Mouse (Mus musculus) CD4-positive, CD25-positive, alpha-beta regulatory T cell, adult 9 weeks (primary cell): ENCODE measurements around the gene Ddah2. TPM values are rescaled to one million over a fixed set of nuclear protein-coding genes. Genes with fewer than 3 reads are reported as not detected.

Experiments
- polyA plus RNA-seq: library from polyadenylated mRNA; unstranded; fragments of 100-300 nt; shearing (Covaris generic); gene quantifications from one replicate; pipeline ENCODE4 v1.2.1, GENCODE M21; 2017

The Ddah2 gene
- polyA plus RNA-seq = 3.6 TPM

DNA sequence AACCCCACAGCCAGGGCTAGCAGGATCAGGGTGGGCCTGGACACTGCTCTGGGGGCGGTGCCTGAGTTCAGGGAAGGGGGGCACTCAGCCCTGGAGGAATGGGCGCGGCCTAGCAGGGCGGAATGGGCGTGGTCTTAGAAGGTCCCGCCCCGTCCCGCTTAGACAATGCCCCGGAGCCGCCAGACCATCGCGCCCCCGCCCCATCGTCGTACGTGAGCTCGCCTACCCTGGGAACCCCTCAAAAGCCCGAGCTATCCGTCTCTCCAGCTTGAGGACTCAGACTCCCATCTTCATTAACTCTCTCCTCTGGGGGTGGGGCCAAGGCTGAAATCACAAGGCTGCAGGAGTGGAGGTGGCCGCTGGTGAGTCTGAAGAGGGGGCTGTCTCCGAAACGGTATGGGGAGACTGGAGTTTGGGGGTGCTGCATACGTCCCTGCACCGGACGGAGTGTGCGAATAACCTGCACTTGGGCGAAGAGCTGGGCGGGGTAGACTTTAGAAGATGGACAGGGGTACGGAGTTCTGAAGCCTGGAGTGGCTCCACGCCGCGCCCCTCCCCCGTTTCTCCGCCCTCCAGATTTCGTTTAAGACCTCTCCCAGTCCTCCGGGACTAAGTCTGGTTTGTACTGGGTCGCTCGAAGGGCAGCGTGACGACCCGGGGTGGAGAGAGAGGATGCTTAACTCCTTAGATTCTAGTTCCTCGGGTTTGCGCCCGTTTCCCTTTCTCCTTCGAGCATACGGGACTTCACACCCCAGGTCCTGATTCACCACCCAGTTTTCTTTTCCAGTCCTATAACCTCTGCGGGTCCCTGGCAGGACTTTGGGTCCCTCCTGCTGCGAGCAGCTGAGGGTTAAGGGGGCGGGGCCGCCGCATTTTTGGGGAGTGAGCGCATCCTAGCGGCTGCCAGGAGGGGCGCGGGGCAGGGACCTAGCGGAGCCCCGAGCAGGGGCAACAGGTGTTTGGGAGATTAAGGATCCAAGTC, at the start of gene Ddah2:
Ddah2 (plus strand) TSS at position 125 of the 982 bp plus-strand sequence.

DNA sequence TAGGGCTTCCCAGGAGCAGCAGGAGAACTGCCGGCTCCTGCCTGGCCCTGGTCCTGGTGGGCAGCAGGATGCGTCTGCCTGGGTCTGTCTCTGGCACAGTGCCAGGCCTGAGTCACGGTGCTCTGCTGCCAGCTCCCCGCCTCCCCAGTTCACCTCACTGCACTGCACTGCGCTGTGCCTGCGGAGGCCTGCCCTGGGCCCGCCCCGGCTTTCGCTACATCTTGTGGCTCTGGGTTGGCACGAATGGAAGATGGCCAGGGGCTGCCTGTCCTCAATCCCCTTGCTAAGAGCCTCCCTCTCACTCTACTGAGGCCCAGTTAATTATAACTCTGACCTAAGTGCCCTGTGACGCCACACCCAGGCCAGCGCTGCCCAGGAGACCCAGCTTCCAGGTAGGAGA, 42.5 kb upstream of the Ddah2 start, which contains the start of gene Vwa7:
Vwa7 (plus strand) TSS at position 204 of the 400 bp plus-strand sequence.

DNA sequence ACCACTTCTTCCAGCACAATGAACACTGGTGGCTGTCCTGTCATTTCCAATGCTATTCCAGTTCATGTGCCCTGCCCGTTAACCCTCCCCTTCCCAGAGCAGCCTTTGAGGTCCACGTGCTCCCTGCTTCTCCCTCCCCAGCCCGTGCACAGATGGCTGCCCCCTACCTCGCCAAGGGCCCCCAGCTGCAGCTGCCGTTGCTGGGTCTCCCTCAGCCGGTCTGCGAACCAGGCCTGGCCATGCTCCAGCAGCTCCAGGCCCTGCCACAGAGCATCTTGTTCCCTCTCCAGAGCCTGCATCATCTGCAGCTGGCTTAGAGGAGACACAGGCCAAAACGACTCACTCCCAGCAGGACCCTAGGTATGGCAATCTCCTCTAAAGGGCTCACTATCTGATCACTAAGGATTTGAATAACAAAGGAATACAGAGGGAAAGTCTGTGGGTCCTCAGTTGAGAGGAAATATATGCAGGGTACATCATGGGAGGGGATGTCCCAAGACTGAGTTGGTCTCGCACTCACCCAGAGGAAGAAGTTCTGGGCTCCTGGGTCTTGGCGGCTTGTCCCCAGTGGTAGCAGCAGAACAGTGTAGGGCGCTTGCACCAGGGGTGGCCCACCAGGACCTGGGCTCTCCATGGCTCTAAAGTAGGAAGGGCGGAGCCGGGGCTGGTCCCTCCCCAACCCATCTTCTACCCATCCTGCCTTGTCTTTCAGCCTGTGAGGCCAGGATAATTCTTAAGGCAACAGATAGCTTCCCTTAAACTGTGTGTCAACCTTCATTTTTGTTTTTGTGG, 31.4 kb upstream of the Ddah2 start, which contains the start of gene Sapcd1:
Sapcd1 (minus strand) TSS at position 740 of the 792 bp plus-strand sequence.

GRCm38 (mm10) chr17:35046681-35047455, 12.0 kb upstream of the Ddah2 start, which contains the start of gene Msh5:
Msh5 (minus strand) TSS chr17:35046745.

DNA sequence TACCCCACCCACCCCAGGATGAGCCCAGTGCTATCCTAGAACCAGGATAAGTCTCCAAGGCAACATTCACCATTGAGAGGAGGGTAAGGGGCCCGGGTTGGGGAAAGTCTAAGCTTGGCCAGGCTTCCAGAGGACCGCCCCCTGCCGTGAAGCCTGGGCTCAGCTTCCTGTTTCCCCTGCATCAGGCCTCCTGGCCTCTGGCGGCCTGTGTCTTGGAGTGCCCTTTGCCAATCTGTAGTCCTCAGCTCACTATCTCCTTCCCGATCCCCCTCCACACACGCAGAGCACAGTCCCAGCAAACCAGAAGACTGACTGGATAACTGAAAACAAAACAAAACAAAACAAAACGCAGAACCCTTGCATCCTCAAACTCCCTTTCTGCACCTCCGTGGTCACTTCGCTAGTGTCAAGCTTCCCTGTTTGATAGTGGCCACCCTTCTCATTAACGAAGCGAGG, 9.2 kb upstream of the Ddah2 start, which contains the start of gene Clic1:
Clic1 (plus strand) TSS at position 406 of the 456 bp plus-strand sequence.

DNA sequence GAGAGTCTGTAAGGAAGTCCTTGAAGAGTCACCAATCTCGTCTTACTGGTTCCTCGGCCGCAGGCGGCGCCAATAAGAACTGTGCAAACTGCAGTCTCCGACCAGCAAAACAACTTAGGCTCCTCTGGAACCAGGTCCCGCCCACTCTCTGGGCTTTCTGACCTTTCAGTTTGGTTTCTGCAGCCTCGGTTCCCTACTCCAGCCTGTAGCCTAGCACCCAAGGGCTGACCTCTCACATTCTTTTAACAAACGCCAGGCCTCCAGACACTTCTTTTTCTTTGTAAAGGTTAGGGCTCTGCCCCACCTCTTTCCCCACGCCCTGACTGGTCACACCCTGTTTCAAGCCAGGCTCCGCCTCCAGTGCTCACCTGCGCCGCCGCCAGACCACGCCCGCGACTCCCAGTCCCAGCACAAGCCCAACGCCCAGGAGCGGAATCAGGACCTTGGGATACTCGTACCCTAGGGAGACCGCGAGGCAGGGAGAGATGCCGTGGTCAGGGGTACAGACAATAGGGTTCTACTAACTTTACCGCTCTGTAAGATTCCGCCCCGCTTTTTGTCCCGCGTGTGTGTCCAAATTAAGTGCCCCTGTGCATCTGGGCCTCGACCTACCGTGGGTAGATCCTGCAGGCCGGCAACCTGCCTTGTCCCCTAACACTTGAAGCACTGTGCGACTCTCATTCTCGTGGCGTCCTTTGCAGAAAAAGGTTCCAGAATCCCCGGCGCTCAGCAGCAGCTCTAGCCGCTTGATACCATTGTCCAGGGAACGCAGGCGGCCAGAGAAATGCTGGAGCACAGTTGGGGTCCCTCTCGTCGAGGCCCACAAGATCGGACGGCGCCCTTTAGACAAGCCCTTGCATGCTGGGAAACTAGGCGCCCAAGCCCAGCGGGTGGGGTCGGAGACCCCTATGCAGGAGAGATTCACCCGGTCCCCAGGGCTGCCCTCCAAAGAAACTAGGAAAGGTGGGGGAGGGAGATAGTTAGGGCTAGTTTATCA, 6.4 kb downstream of the Ddah2 start, which contains the start of gene Ly6g6c:
Ly6g6c (plus strand) TSS at position 438 of the 997 bp plus-strand sequence.

GRCm38 (mm10) chr17:35066084-35066483, 7.2 kb downstream of the Ddah2 start, which contains the start of gene Mpig6b:
Mpig6b (minus strand) TSS chr17:35066184.

GRCm38 (mm10) chr17:35076507-35077176, 17.8 kb downstream of the Ddah2 start, which contains the start of gene Ly6g6e:
Ly6g6e (plus strand) TSS chr17:35076902.

DNA sequence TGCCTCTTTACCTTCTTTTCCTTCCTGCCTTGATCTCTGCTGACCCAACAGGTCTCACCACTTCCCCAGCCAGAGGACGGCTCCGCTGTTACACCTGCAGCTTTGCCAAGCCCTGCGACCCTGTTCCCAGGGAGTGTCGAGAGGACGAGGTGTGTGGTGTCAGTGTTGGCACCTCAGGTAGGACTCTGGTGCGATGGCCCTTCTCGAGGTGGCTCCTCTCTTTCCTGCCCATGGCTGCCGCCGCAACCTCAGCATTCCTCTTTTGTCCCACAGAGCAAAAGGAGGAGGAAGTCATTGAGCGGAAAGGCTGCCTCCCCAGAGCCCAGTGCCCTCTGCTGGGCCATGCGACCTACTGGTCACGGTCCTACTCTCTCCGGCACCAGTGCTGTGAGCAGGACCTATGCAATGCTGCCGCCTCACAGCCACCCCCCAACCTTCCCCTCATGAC, 19.0 kb downstream of the Ddah2 start, which contains the start of gene Ly6g6d:
Ly6g6d (minus strand) TSS at position 280 of the 448 bp plus-strand sequence.

DNA sequence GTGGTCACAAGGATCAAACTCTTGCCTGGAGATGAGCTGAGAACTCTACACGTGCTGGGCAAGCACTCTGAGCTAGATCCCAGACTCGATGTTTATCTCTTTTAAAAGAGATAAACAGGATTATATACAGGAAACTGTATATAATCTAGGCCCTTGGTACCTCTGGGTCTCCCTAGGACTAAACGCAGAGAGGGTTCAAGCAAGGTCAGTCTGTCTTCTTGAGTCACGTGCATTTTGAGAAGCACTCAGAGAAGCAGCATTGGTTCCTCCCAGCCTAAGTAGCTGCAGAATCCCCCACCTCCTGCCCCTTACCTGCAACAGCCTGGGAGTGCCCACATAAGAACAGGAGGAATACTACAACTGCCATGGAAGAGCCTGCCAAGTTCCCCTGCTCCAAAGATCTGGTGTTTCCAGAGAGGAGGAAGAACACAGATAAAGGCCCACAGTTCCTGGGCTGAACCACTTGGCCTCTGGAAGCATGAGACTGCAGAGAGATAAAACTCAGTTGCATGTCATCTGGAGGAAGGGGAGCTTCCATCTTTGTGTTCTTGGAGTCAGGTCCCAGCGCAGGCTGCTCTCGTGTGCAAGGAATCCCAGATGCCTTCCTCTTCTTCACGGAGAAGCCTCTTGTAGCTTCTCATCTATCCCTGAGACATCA, 26.5 kb downstream of the Ddah2 start, which contains the start of gene Ly6g6f:
Ly6g6f (minus strand) TSS at position 403 of the 658 bp plus-strand sequence.

GRCm38 (mm10) chr17:35088825-35089644, 30.2 kb downstream of the Ddah2 start, which contains the start of gene Abhd16a:
Abhd16a (plus strand) TSS chr17:35089263.

DNA sequence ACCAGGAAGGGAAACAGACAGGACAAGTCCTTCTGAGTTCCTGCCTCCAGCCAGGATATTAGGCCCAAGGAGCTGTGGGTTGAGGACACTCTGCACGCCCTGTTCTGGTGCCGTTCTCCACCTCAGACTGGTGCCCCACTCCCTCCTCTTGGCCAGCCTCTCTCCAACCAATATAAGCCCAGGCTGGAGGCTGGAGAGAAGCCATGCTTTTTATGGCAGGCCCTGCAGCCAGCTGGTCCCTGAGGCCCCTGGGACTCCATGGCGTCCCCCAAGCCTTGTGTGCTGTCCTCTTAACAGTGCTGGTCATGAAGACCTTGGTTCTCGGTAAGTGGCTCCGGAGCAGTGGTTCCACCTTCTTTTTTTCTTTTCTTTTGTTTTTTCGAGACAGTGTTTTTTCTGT, 49.3 kb downstream of the Ddah2 start, which contains the start of gene Ly6g5c:
Ly6g5c (plus strand) TSS at position 183 of the 400 bp plus-strand sequence.

Other genes starting within 250 kb of the Ddah2 start
- gene Stk19, start 222.1 kb upstream of the Ddah2 start, polyA plus RNA-seq = 39.7 TPM
- gene Dxo, start 222.0 kb upstream of the Ddah2 start, polyA plus RNA-seq = 76.3 TPM
- 143 TPM for gene Skiv2l, start 208.8 kb upstream of the Ddah2 start, polyA plus RNA-seq
- 39.1 TPM for gene Nelfe, start 208.6 kb upstream of the Ddah2 start, polyA plus RNA-seq
- 2.2 TPM for gene Cfb, start 196.5 kb upstream of the Ddah2 start, polyA plus RNA-seq
- gene Zbtb12, start 179.6 kb upstream of the Ddah2 start, polyA plus RNA-seq = 0.41 TPM
- not detected for gene Gm20547, start 177.0 kb upstream of the Ddah2 start, polyA plus RNA-seq
- gene C2, start 160.8 kb upstream of the Ddah2 start, polyA plus RNA-seq = 3.0 TPM
- 29.6 TPM for gene Ehmt2, start 160.6 kb upstream of the Ddah2 start, polyA plus RNA-seq
- gene Slc44a4, start 144.6 kb upstream of the Ddah2 start, polyA plus RNA-seq = not detected
- 107 TPM for gene Neu1, start 127.8 kb upstream of the Ddah2 start, polyA plus RNA-seq
- 1.3 TPM for gene Hspa1b, start 99.8 kb upstream of the Ddah2 start, polyA plus RNA-seq
- not detected for gene Gm20481, start 89.1 kb upstream of the Ddah2 start, polyA plus RNA-seq
- 0.56 TPM for gene Hspa1a, start 86.9 kb upstream of the Ddah2 start, polyA plus RNA-seq
- not detected for gene Hspa1l, start 86.3 kb upstream of the Ddah2 start, polyA plus RNA-seq
- 38.4 TPM for gene Lsm2, start 77.2 kb upstream of the Ddah2 start, polyA plus RNA-seq
- 124 TPM for gene Vars, start 58.0 kb upstream of the Ddah2 start, polyA plus RNA-seq
- gene Vwa7, start 42.5 kb upstream of the Ddah2 start, polyA plus RNA-seq = 0.17 TPM
- gene Sapcd1, start 31.0 kb upstream of the Ddah2 start, polyA plus RNA-seq = 3.2 TPM
- gene Msh5, start 12.3 kb upstream of the Ddah2 start, polyA plus RNA-seq = 2.7 TPM
- 654 TPM for gene Clic1, start 9.1 kb upstream of the Ddah2 start, polyA plus RNA-seq
- not detected for gene Ly6g6c, start 6.4 kb downstream of the Ddah2 start, polyA plus RNA-seq
- gene Mpig6b, start 7.1 kb downstream of the Ddah2 start, polyA plus RNA-seq = not detected
- gene Ly6g6e, start 17.9 kb downstream of the Ddah2 start, polyA plus RNA-seq = not detected
- gene Ly6g6d, start 19.0 kb downstream of the Ddah2 start, polyA plus RNA-seq = not detected
- not detected for gene Ly6g6f, start 26.6 kb downstream of the Ddah2 start, polyA plus RNA-seq
- 84.0 TPM for gene Abhd16a, start 30.2 kb downstream of the Ddah2 start, polyA plus RNA-seq
- gene Ly6g5c, start 49.2 kb downstream of the Ddah2 start, polyA plus RNA-seq = not detected
- 2.5 TPM for gene Ly6g5b, start 56.4 kb downstream of the Ddah2 start, polyA plus RNA-seq
- 70.3 TPM for gene Gpank1, start 62.4 kb downstream of the Ddah2 start, polyA plus RNA-seq
- 338 TPM for gene Csnk2b, start 63.0 kb downstream of the Ddah2 start, polyA plus RNA-seq
- gene D17H6S53E, start 67.3 kb downstream of the Ddah2 start, polyA plus RNA-seq = 4.3 TPM
- gene Apom, start 73.0 kb downstream of the Ddah2 start, polyA plus RNA-seq = not detected
- gene Bag6, start 76.1 kb downstream of the Ddah2 start, polyA plus RNA-seq = 57.4 TPM
- 29.3 TPM for gene Prrc2a, start 105.9 kb downstream of the Ddah2 start, polyA plus RNA-seq
- gene Aif1, start 117.0 kb downstream of the Ddah2 start, polyA plus RNA-seq = 5.1 TPM
- gene Lst1, start 129.4 kb downstream of the Ddah2 start, polyA plus RNA-seq = 11.8 TPM
- 818 TPM for gene Ltb, start 135.4 kb downstream of the Ddah2 start, polyA plus RNA-seq
- gene Tnf, start 143.0 kb downstream of the Ddah2 start, polyA plus RNA-seq = 55.3 TPM
- 130 TPM for gene Lta, start 146.3 kb downstream of the Ddah2 start, polyA plus RNA-seq
- 1.2 TPM for gene Gm16181, start 161.8 kb downstream of the Ddah2 start, polyA plus RNA-seq
- 5.8 TPM for gene Atp6v1g2, start 174.6 kb downstream of the Ddah2 start, polyA plus RNA-seq
- gene Nfkbil1, start 176.8 kb downstream of the Ddah2 start, polyA plus RNA-seq = 10.5 TPM
- 286 TPM for gene Ddx39b, start 182.7 kb downstream of the Ddah2 start, polyA plus RNA-seq
- gene H2-D1, start 203.7 kb downstream of the Ddah2 start, polyA plus RNA-seq = 5,181 TPM